Mouse (Mus musculus): ENCODE measurements around the gene Gpr171.
"Not testable (repeated sequence)": the region's sequence is repeated elsewhere in the genome, so short reads cannot be mapped to it uniquely, and the experiment has no call there.

Gene Gpr171

DNA sequence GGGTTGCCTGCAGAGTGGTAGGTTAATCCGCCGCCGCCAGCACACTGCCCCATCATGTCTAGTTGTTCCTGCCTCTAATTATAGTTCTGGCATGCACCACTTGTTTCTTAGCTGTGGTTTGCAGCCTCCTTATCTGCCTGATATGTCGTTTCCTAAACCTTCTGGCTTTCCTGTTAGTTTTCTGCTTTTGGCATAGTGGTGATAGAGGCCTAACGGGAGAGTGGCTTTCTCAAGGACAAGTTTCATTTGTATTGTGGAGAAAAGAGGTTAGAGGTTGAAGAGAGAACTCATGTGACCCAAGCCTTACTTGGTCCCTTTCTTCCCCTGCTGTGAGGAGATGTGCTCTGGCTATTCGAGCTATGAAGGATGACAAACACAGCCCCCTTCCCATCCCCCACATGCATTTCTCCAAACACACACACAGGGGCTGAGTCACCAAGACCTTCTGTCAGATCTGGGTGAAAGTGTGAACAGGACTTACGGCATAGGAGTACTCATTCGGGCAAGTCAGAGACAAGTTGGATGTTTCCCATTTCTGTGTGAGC is 12.4 kb upstream of the Gpr171 start:
- CTCF ChIA-PET, result no interaction called here

DNA sequence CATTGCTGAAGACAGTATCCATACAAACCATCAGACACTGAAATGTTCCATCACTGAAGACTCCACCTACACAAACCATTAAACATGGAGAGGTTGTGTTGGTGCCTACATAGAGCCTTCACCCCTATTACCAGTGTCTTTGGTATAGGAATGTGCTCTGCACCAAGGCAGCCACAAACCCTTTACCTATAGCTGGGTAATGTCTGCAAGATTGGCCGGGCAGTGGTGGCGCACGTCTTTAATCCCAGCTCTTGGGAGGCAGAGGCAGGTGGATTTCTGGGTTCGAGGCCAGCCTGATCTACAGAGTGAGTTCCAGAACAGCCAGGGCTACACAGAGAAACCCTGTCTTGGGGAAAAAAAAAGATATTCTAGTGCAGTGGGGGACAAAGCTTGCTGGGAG is 11.7 kb upstream of the Gpr171 start:
- CTCF ChIA-PET, result not testable (repeated sequence)

DNA sequence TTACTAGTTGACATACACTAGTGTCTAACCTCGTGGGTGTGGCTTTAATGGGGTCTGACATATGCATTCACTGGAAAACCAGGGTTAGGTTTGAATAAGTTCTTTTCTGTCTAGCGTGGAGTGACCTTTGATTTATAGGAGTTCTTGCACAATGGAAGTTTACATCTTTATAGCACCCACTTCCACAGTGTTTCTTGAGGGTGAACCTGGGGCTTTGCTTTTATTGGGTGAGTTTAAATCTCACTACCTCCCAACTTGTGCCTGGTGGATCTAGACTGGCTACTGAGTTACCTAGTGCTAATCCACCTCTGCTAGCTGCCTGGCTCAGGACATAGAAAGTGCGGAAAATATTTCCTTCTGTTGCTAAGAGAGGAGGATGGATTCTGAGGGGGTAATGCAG is 10.3 kb upstream of the Gpr171 start:
- CTCF ChIA-PET, result no interaction called here

DNA sequence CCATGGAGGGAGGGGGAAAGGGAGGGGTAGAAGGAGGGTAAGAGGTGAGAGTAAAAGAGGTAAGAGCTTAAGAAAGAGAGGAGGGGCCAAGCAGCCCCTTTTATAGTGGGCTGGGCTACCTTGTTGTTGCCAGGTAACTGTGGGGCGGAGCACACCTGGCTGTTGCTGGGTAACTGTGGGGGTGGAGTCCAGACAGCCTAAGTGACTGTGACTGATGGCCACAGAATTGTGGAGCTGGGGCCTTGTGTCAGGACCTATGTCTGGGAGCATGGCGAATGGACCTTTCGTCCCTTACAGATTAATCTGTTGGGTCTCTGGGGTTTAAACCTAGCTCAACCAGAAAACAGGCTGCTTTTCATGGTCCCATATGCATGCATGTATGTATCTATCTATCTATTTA is 8.2 kb upstream of the Gpr171 start:
- CTCF ChIA-PET, result not testable (repeated sequence)

DNA sequence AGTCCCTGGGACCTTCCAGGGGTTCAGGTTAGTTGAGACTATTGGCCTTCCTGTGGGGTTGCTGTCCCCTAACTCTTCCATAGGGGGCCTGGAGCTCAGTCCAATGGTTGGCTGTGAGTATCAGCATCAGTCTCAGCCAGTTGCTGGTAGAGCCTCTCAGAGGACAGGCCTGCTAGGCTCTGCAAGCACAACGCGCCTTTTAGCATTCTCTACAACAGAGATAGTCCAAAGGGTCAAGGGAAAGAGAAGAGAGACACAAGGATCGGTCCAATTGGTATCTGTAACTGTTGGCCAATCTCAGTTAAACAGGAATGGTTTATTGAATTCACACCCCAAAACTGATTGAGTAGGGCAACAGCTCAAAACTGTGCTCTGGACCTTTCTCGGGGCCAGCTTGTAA is 5.8 kb upstream of the Gpr171 start:
- CTCF ChIA-PET, result interaction anchor here (1.0 kb wide), 1 partner anchor 12 kb away, joined by 5 read pairs; no protein-coding TSS in a partner anchor

GRCm38 (mm10) chr3:59104462-59104861 is 2.8 kb upstream of the Gpr171 start:
- CTCF ChIA-PET, result interaction anchor here (0.7 to 1.1 kb wide), 2 partner anchors 15 to 26 kb away, joined by 3 to 4 read pairs; no protein-coding TSS in a partner anchor

DNA sequence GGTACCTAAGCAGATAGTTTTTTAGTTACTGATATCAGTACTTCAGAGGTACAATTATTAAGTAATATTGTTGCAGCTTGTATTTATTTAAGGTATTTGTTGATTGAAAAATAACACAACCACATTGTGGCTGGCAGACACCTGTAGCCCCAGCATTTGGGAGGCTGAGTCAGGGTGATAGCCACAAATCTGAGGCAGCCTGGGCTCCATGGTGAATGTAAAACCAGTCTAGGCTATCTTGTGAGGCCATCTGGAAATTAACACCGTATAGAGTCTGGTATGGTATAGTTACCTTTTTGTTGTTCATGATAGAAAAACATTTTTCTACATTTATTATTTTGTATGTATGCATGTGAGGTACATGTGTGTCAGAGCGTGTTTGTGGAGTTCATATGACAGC is 525 bp upstream of the Gpr171 start:
- CTCF ChIA-PET, result no interaction called here

- CTCF ChIA-PET, result no interaction called here
These were observed 3.1 kb downstream of the Gpr171 start for GRCm38 (mm10) chr3:59098540-59098939.

DNA sequence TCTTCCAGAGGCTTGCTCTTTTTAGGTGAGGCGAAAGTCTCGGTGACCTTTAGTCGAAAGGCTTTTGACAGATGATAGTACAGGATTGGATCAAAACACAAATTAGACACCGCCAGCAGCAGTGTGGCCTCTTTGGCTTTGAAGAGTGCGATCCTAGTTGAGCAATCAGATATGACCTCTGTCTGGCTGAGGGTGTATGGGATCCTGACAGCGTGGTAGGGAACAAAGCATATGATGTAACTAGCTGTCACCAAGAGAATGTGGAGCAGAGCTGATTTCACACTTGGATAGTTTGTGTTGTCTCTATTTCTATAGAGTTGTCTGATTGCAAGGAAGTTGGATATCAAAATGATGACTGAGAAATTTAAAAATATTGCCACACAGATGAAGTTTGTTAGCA is 4.2 kb downstream of the Gpr171 start:
- CTCF ChIA-PET, result interaction anchor here (0.7 kb wide), 1 partner anchor 33 kb away, joined by 5 read pairs; no protein-coding TSS in a partner anchor

DNA sequence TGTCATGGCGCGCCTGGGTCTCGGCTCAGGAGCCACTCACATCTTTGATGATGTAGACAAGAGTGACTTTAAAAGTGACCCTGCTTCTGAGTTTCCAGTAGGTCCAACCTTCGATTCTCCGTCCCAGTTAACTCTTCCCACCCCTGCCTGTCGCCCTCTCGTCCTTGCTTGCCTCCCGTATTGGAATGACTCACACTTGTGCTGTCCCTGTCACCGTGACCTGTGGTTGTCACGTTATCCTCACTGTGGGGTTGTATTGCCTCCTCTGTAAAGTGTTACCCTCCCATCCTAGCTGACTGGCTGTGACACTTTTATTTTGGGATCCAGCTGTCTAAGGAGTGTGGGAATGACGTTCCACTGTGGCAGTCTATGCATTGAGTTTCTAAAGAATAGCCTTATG is 8.9 kb downstream of the Gpr171 start:
- CTCF ChIA-PET, result no interaction called here

DNA sequence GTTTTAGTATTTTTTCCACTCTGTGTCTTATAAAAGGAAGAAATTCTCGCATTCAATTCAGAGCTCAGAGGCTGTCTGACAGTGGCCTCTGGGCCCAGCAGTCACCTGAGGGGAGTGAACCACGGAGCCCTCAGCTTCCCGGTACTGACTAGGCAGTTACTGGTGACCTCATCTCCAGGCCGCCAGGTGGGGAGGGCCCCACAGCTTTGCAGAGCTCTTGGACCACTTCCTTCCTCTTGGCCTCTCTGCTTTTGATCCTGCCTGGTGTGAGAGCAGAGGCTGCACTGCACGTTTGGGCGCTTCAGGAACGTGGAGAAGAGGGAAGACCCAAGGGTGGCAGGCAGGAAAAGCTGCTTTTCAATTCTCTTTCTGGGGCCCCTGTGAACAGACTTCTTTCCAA is 20.7 kb downstream of the Gpr171 start:
- CTCF ChIA-PET, result no interaction called here

DNA sequence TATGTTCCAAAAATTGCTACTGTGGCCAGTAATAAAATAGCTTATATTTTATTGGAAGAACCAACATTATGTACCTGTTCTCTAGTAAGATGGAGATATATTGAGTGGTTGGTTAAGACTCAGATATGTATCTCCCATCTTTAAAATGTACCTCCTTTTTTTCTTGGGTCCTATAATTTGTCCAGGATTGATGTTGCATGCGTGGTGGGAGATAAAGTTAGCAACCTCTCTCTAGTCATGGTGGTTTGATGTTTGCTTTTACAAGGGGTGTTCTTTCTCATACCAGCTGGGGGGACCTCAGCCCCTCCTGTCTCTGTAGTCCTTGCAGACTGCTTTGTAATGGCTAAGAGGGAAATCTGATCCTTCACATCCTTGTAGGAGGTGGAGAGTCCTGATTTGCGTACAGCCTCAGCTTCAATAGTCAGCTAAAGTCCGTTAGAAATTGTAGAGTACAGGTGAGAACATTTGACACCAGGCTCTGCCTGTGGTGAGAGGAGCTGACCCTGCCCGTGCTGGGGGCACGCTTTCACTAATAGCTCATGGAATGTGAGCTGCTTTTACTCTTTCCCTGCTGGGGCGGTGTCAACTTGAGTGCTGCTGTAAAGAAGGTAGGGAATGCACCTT is 21.2 kb downstream of the Gpr171 start:
- CTCF ChIA-PET, result no interaction called here

DNA sequence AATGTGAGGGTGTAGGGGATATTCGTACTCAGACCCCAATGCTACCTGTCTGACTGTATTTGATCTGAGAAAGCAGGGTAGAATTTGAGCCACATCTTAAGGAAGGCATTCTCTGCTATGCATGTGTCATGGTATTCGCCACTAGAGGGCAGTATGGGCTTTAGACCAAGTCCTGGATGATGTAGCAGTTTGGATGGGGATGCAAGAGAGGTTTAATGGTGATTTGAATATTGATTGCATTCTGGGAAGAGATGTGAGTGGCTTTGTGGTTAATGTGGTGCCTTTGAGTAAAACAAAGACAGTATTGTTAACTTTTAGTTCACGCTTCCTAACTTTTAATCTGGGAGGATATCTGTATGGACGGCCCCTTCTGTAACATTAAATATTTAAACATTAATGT is 22.3 kb downstream of the Gpr171 start:
- CTCF ChIA-PET, result no interaction called here

DNA sequence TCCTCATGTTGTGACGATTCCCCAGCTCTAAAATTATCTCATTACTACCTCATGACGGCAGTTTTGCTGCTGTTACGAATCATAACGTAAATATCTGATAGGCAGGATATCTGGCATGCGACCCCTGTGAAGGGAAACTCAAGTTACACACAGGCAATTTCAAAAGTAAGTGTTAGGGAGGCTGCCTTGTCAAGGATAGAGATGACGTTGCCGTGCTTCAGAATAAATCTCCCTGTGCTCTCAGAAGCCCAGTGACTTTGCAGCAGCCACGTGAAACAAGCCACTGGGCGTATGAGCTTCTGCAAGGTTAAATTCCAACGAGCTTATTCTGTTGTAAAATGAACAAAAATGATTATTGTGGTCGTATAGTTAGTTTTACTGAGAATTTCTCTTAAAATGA is 23.0 kb downstream of the Gpr171 start:
- CTCF ChIA-PET, result interaction anchor here (1.1 kb wide), 1 partner anchor 28 kb away, joined by 3 read pairs; no protein-coding TSS in a partner anchor

- CTCF ChIA-PET, result interaction anchor here (0.6 to 1.6 kb wide), 2 partner anchors 43 to 91 kb away, joined by 3 read pairs; no protein-coding TSS in a partner anchor
These were observed 24.3 kb downstream of the Gpr171 start for GRCm38 (mm10) chr3:59077278-59077677.

GRCm38 (mm10) chr3:59069071-59069470 is 32.5 kb downstream of the Gpr171 start:
- CTCF ChIA-PET, result not testable (repeated sequence)

- CTCF ChIA-PET, result no interaction called here
These were observed 34.9 kb downstream of the Gpr171 start for GRCm38 (mm10) chr3:59066558-59067294.

DNA sequence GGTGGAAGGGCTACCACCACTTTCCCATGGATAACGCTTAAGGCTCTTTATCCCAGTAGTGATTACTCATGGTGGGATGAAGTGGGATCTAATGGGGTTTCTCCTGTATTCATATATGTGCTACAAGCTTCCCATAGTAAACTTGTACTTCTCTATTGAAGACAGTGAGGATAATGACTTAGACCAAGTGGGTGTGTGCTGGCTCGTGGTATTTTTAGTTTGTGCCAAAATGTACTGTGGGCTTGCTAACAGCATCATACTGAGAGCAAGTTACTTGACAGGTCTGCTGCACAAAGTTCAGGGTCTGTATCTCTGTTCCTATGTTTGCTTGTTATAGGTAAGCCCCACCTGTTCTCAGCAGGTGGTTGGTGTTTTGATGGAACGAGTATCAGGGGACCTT is 35.7 kb downstream of the Gpr171 start:
- CTCF ChIA-PET, result no interaction called here

DNA sequence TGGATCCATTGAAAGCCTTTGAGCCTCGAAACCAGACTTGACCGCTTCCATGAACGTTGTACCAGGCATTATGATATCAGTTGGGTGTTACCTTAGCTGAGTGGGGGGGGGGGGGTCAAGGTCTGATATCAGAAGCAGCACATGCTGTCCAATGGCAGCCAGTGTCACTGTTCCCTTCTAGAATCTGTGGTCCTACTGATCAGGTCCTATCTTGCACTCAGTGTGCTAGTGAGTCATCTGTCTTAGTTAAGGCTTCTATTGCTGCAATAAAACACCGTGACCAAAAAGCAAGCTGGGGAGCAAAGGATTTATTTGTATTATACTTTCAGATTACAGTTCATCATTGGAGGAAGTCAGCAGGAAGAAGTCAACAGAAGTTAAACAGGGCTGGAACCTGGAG is 38.2 kb downstream of the Gpr171 start:
- CTCF ChIA-PET, result interaction anchor here (0.6 kb wide), 2 partner anchors 199 to 227 kb away, joined by 5 to 7 read pairs; no protein-coding TSS in a partner anchor

DNA sequence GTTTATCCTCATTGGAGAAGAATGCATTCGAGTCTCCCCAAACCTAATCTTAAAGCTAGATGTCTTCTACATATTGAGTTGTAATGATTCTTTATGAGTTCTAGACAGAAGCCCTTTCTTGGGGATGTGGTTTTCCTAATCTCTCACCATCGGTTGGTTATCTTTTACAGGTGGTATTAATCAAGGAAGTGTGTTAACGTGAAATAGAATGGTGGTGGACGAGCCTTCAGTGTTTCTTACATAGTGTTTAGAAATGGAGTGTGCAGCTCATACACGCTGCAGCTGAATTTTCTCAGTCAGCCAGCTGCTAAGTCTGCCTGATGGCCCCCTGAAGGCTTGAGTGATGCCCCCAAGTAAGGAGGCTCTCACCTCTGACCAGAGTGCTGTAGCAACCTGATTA is 39.5 kb downstream of the Gpr171 start:
- CTCF ChIA-PET, result no interaction called here

GRCm38 (mm10) chr3:59060131-59060530 is 41.5 kb downstream of the Gpr171 start:
- CTCF ChIA-PET, result interaction anchor here (0.5 to 0.8 kb wide), 2 partner anchors 75 to 210 kb away, joined by 3 to 5 read pairs; no protein-coding TSS in a partner anchor

GRCm38 (mm10) chr3:59059022-59059541 is 42.5 kb downstream of the Gpr171 start:
- CTCF ChIA-PET, result interaction anchor here (0.8 kb wide), 1 partner anchor 74 kb away, joined by 3 read pairs; no protein-coding TSS in a partner anchor

Measured in spleen, embryonic (tissue).